Mouse (Mus musculus) small intestine, adult 2 months (tissue): Measurements from ENCODE around the gene Zbtb21.

Source experiments
- CTCF ChIP-seq: fragments of 200-500 bp; IDR thresholded peaks from 2 replicates; pipeline ENCODE4 v1.5.1; 2012; ENCODE audit warnings: low read depth, mild to moderate bottlenecking, control low read depth, inconsistent platforms, low read length, moderate library complexity, mixed read lengths; ENCODE audit not compliant: insufficient replicate concordance, insufficient read length; ENCODE audit errors: extremely low read depth
- POLR2A ChIP-seq: fragments of 200-500 bp; IDR thresholded peaks from 2 replicates; pipeline ENCODE4 v1.6.1; 2012; ENCODE audit warnings: low read depth, mild to moderate bottlenecking, control low read depth, inconsistent platforms, low read length, moderate library complexity

DNA sequence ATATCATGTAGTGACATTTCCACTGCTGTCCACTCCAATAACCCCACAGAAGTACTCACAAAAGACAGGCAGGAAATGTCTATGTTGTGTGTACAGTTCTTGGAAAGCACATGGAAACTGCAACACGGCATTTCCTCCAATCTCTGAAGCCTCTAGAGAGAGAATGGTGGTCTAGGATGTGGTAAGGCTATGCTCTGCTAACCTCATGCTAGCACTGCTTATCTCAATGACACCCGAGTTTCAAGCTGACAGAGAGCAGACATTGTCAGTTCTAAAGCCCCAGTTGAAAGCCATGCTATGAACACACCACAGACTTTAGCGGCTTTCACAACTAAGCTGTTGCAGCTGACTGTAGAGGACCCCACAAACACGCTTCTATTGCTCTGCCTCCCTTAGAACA lies 13.6 kb downstream of the Zbtb21 start:
- no peak for TF ChIP-seq CTCF
- no peak for TF ChIP-seq POLR2A
